Mouse (Mus musculus) lung, adult 2 months (tissue): ENCODE data around the gene Gosr1.

Experiments used
- CTCF ChIP-seq: fragments of 200-500 bp; IDR thresholded peaks from 2 replicates; pipeline ENCODE4 v1.5.1; 2011; ENCODE audit warnings: mild to moderate bottlenecking, low read length, control low read depth; ENCODE audit not compliant: insufficient read depth
- POLR2A ChIP-seq: fragments of 200-500 bp; IDR thresholded peaks from 2 replicates; pipeline ENCODE4 v1.6.1; 2011; ENCODE audit warnings: low read depth, mild to moderate bottlenecking, control low read depth, low read length, borderline replicate concordance; ENCODE audit errors: extremely low read depth

- TF ChIP-seq POLR2A (no peak), CTCF (no peak)
Measured at GRCm38 (mm10) chr11:76735753-76736324, 27.5 kb downstream of the Gosr1 start.
